Mouse (Mus musculus) mature B cell (primary cell): Measurements from ENCODE around the gene Abcd3.

Experiments
- in situ Hi-C: fragments of 300-500 bp; cut with MboI; formaldehyde crosslinking; loops from 2 replicates; pipeline ENCODE4 v1.14.3; 2019

The Abcd3 gene

GRCm38 (mm10) chr3:121739489-121740213 lies 75.5 kb downstream of the Abcd3 start:
- in situ Hi-C loops, result loop anchor here (25.0 kb wide), 2 partner anchors 202 to 427 kb away; partner anchors contain the start of gene Slc44a3

GRCm38 (mm10) chr3:121738742-121739342 lies 76.3 kb downstream of the Abcd3 start:
- in situ Hi-C loops, result loop anchor here (25.0 kb wide), 2 partner anchors 202 to 427 kb away; partner anchors contain the start of gene Slc44a3

GRCm38 (mm10) chr3:121737901-121738300 lies 77.2 kb downstream of the Abcd3 start:
- in situ Hi-C loops, result loop anchor here (25.0 kb wide), 2 partner anchors 201 to 426 kb away; partner anchors contain the start of gene Slc44a3

GRCm38 (mm10) chr3:121737453-121737852 lies 77.6 kb downstream of the Abcd3 start:
- in situ Hi-C loops, result loop anchor here (25.0 kb wide), 2 partner anchors 200 to 425 kb away; partner anchors contain the start of gene Slc44a3

GRCm38 (mm10) chr3:121736025-121736744 lies 78.9 kb downstream of the Abcd3 start:
- in situ Hi-C loops, result loop anchor here (25.0 kb wide), 2 partner anchors 199 to 424 kb away; partner anchors contain the start of gene Slc44a3

- in situ Hi-C loops, result loop anchor here (25.0 kb wide), 2 partner anchors 198 to 423 kb away; partner anchors contain the start of gene Slc44a3
Measured at GRCm38 (mm10) chr3:121735542-121735941, 79.6 kb downstream of the Abcd3 start.

GRCm38 (mm10) chr3:121729678-121730077 lies 85.4 kb downstream of the Abcd3 start:
- in situ Hi-C loops, result loop anchor here (25.0 kb wide), 2 partner anchors 192 to 417 kb away; partner anchors contain the start of gene Slc44a3

GRCm38 (mm10) chr3:121725651-121726050 lies 89.5 kb downstream of the Abcd3 start:
- in situ Hi-C loops, result loop anchor here (25.0 kb wide), 2 partner anchors 188 to 413 kb away; partner anchors contain the start of gene Slc44a3

- in situ Hi-C loops, result no loop called here
Measured at GRCm38 (mm10) chr3:121724553-121724952, 90.5 kb downstream of the Abcd3 start.

- in situ Hi-C loops, result no loop called here
Measured at GRCm38 (mm10) chr3:121723968-121724524, 91.1 kb downstream of the Abcd3 start.

GRCm38 (mm10) chr3:121722971-121723844 lies 91.9 kb downstream of the Abcd3 start, which contains the start of gene F3:
TSS of gene F3 (plus strand) at chr3:121723537.
- in situ Hi-C loops, result no loop called here

GRCm38 (mm10) chr3:121721691-121722070 lies 93.4 kb downstream of the Abcd3 start:
- in situ Hi-C loops, result no loop called here

- in situ Hi-C loops, result no loop called here
Measured at GRCm38 (mm10) chr3:121720801-121721690, 94.1 kb downstream of the Abcd3 start.

- in situ Hi-C loops, result no loop called here
Measured at GRCm38 (mm10) chr3:121719701-121720100, 95.4 kb downstream of the Abcd3 start.

GRCm38 (mm10) chr3:121718679-121719078 lies 96.4 kb downstream of the Abcd3 start:
- in situ Hi-C loops, result no loop called here

- in situ Hi-C loops, result no loop called here
Measured at GRCm38 (mm10) chr3:121716480-121716879, 98.6 kb downstream of the Abcd3 start.

- in situ Hi-C loops, result no loop called here
Measured at GRCm38 (mm10) chr3:121715741-121716459, 99.2 kb downstream of the Abcd3 start.

GRCm38 (mm10) chr3:121715336-121715735 lies 99.8 kb downstream of the Abcd3 start:
- in situ Hi-C loops, result no loop called here

- in situ Hi-C loops, result no loop called here
Measured at GRCm38 (mm10) chr3:121714461-121714860, 100.6 kb downstream of the Abcd3 start.
